Mouse (Mus musculus) intestine, postnatal 0 days (tissue): ENCODE results near the gene Alx3. TPM values are rescaled to one million over a fixed set of nuclear protein-coding genes. Genes with fewer than 3 reads are reported as not detected.
A peak's percentile ranks its signal among the peaks of the same experiment; 100 is the strongest.

ENCODE experiments used
- ATAC-seq: fragments of 200-750 bp; cut with Nextera tagmentation; 2 replicates; pipeline ENCODE4 v1.8.0; 2017; ENCODE audit warnings: mild to moderate bottlenecking, moderate TSS enrichment, moderate library complexity
- H3K27ac ChIP-seq: fragments of 300-500 bp; sonication (generic); 2 replicates; pipeline ENCODE4 v1.5.1; 2014; ENCODE audit warnings: mild to moderate bottlenecking, low read depth, low read length, moderate library complexity
- H3K27me3 ChIP-seq: fragments of 300-500 bp; sonication (generic); replicated peaks from 2 replicates; pipeline ENCODE4 v1.6.1; 2014; ENCODE audit warnings: low read length, mixed read lengths; ENCODE audit not compliant: control insufficient read depth, insufficient read depth
- H3K36me3 ChIP-seq: fragments of 300-500 bp; sonication (generic); 2 replicates; pipeline ENCODE4 v1.6.1; 2014; ENCODE audit warnings: mild to moderate bottlenecking, moderate library complexity; ENCODE audit not compliant: control insufficient read depth, insufficient read depth
- H3K4me1 ChIP-seq: fragments of 300-500 bp; sonication (generic); replicated peaks from 2 replicates; pipeline ENCODE4 v1.6.1; 2014; ENCODE audit warnings: antibody characterized with exemption, low read length, mixed read lengths; ENCODE audit not compliant: control insufficient read depth, insufficient read depth
- H3K4me2 ChIP-seq: fragments of 300-500 bp; sonication (generic); replicated peaks from 2 replicates; pipeline ENCODE4 v1.6.1; 2014; ENCODE audit warnings: low read depth, mild to moderate bottlenecking, moderate library complexity
- H3K4me3 ChIP-seq: fragments of 300-500 bp; sonication (generic); 2 replicates; pipeline ENCODE4 v1.5.1; 2014; ENCODE audit warnings: low read depth, low read length
- H3K9ac ChIP-seq: fragments of 300-500 bp; sonication (generic); 2 replicates; pipeline ENCODE4 v1.6.1; 2014; ENCODE audit warnings: mild to moderate bottlenecking, low read depth, low read length
- H3K9me3 ChIP-seq: fragments of 300-500 bp; sonication (generic); 2 replicates; pipeline ENCODE4 v1.6.1; 2016; ENCODE audit warnings: mixed run types; ENCODE audit not compliant: control insufficient read depth
- CTCF ChIP-seq: sonication (generic); IDR thresholded peaks from 2 replicates; pipeline ENCODE4 v1.5.1; 2016; ENCODE audit warnings: low read depth, mild to moderate bottlenecking, control low read depth, antibody characterized with exemption, moderate library complexity
- WGBS: fragments of 180-500 bp; shearing (Covaris S2); extraction: QIAGEN DNeasy Blood & Tissue Kit; methylation state at CpG from one replicate; pipeline ENCODE4 v1.1.7; 2014; 5-methylcytosine and 5-hydroxymethylcytosine counted together
- polyA plus RNA-seq: library from polyadenylated mRNA; unstranded; fragments of >200 nt; fragmentation: Nextera tagmentation; extraction: Ambion mirVana; gene quantifications from 2 replicates; pipeline ENCODE4 v1.2.1, GENCODE M21; 2015

The Alx3 gene
- polyA plus RNA-seq, 1 experiment from 2014 or later, result not detected

GRCm38 (mm10) chr3:107605304-107605703 lies 10.5 kb downstream of the Alx3 start:
- no peak for ATAC-seq
- WGBS, result 15% methylated on average over 4 of the region's 4 CpGs

GRCm38 (mm10) chr3:107607221-107607620 lies 12.4 kb downstream of the Alx3 start:
- no peak for TF ChIP-seq CTCF
- Histone ChIP-seq H3K4me2 (no peak overlapping the region), H3K27ac (no peak overlapping the region), H3K36me3 (peaks cover 6% of the 10 kb centered on the region), H3K4me1 (no peaks in the 10 kb centered on the region), H3K4me3 (no peak overlapping the region), H3K9me3 (no peaks in the 10 kb centered on the region), H3K27me3 (peaks cover 14% of the 10 kb centered on the region; the same call in 1 of the 2 replicates), H3K9ac (no peak overlapping the region)
- ATAC-seq, result no peak
- 95% methylated on average over 8 of the region's 8 CpGs for WGBS

More at GRCm38 (mm10) chr3:107605304-107605703, 10.5 kb downstream of the Alx3 start:
- Histone ChIP-seq H3K9me3 (no peaks in the 10 kb centered on the region), H3K36me3 (no peaks in the 10 kb centered on the region), H3K4me3 (no peak overlapping the region), H3K9ac (no peak overlapping the region), H3K4me1 (no peaks in the 10 kb centered on the region), H3K27me3 (peaks cover 24% of the 10 kb centered on the region; the same call in 1 of the 2 replicates), H3K27ac (no peak overlapping the region), H3K4me2 (no peak overlapping the region)
- TF ChIP-seq CTCF, result peak; percentile 89

- Histone ChIP-seq H3K36me3 (peaks cover 22% of the 10 kb centered on the region), H3K27me3 (peaks cover 5% of the 10 kb centered on the region; the same call in 1 of the 2 replicates), H3K9ac (no peak overlapping the region), H3K4me3 (no peak overlapping the region), H3K4me1 (no peaks in the 10 kb centered on the region), H3K4me2 (no peak overlapping the region), H3K9me3 (no peaks in the 10 kb centered on the region), H3K27ac (no peak overlapping the region)
- no peak for TF ChIP-seq CTCF
- WGBS, result 31% methylated on average over 4 of the region's 4 CpGs
- peak; percentile 42; the same call in 1 of the 2 replicates for ATAC-seq
These were observed 14.0 kb downstream of the Alx3 start for GRCm38 (mm10) chr3:107608808-107609207.

GRCm38 (mm10) chr3:107609376-107609775 lies 14.5 kb downstream of the Alx3 start:
- no peaks in the 10 kb centered on the region for H3K9me3 ChIP-seq
- no peak overlapping the region for H3K4me3 ChIP-seq
- H3K4me2 ChIP-seq, result no peak overlapping the region
- WGBS, result 74% methylated on average over 3 of the region's 3 CpGs
- ATAC-seq, result no peak
- no peak overlapping the region for H3K9ac ChIP-seq
- H3K27ac ChIP-seq, result no peak overlapping the region
- peaks cover 3% of the 10 kb centered on the region; the same call in 1 of the 2 replicates for H3K27me3 ChIP-seq
- H3K36me3 ChIP-seq, result peaks cover 27% of the 10 kb centered on the region
- H3K4me1 ChIP-seq, result no peaks in the 10 kb centered on the region
- no peak for TF ChIP-seq CTCF

DNA sequence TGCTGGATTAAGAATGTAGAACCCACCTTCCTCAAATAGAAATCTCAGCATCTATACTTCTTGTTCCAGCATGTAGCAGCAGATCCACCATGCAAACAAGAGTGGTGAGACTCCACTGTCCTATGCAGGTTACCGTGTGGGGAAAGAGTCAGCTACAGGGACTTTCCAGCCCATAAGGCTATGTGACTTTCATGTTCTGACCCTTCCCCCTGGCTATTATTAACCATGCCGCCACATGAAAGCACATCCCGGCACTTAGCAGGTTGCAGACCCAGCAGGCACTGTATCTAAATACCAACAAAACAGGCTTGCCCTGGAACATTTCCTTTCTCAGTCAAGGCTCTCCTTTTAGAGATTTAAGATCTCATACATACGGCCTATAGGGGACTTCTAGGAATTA lies 16.6 kb downstream of the Alx3 start:
- 82% methylated on average over 4 of the region's 4 CpGs for WGBS
- Histone ChIP-seq H3K9ac (no peak overlapping the region), H3K27me3 (no peaks in the 10 kb centered on the region; the same call in 1 of the 2 replicates), H3K27ac (no peak overlapping the region), H3K4me2 (no peak overlapping the region), H3K4me1 (no peaks in the 10 kb centered on the region), H3K36me3 (peaks cover 47% of the 10 kb centered on the region), H3K4me3 (no peak overlapping the region), H3K9me3 (no peaks in the 10 kb centered on the region)
- TF ChIP-seq CTCF, result no peak
- ATAC-seq, result no peak

- ATAC-seq, result no peak
- peaks cover 63% of the 10 kb centered on the region for H3K36me3 ChIP-seq
These were observed 18.2 kb downstream of the Alx3 start for GRCm38 (mm10) chr3:107612902-107613525.

More at GRCm38 (mm10) chr3:107612902-107613525, 18.2 kb downstream of the Alx3 start:
- Histone ChIP-seq H3K9ac (no peak overlapping the region), H3K9me3 (no peaks in the 10 kb centered on the region), H3K4me3 (no peak overlapping the region), H3K4me1 (no peaks in the 10 kb centered on the region), H3K27me3 (no peaks in the 10 kb centered on the region), H3K4me2 (no peak overlapping the region), H3K27ac (peak overlapping the region; percentile 15; the same call in 1 of the 2 replicates)
- TF ChIP-seq CTCF, result peak; percentile 94
- WGBS, result 89% methylated on average over 11 of the region's 11 CpGs
